Mouse (Mus musculus) adrenal gland, adult 8-10 months (tissue): ENCODE data around the gene Dmrtc1a. TPM values are rescaled to one million over a fixed set of nuclear protein-coding genes. Genes with fewer than 3 reads are reported as not detected.
"Not testable (repeated sequence)": the region's sequence is repeated elsewhere in the genome, so short reads cannot be mapped to it uniquely, and the experiment has no call there.

Experiments
- DNase-seq: peaks from one replicate; pipeline ENCODE4 v3.0.0; 2022
- total RNA-seq, 4 experiments: library from RNA; stranded (reverse); gene quantifications; 2 replicates each; pipeline ENCODE4 v1.2.4; 2022

The Dmrtc1a gene
- 1 to 10 TPM in 2 of 4 experiments, under 1 TPM in 2; 0.55 to 1.4 (median 1.0) TPM for total RNA-seq

GRCm38 (mm10) chrX:102908587-102908986 is at the start of gene Dmrtc1a, which contains the start of gene 1700011M02Rik:
Dmrtc1a (minus strand) TSS chrX:102908687.
1700011M02Rik (plus strand) TSS chrX:102908905.
- DNase-seq, result not testable (repeated sequence)

GRCm38 (mm10) chrX:102950136-102950535 is 41.6 kb upstream of the Dmrtc1a start:
- DNase-seq, result not testable (repeated sequence)

GRCm38 (mm10) chrX:102936743-102937142 is 28.3 kb upstream of the Dmrtc1a start:
- no peak for DNase-seq

- no peak for DNase-seq
Observed at GRCm38 (mm10) chrX:102934395-102934764, 25.9 kb upstream of the Dmrtc1a start.

- DNase-seq, result no peak
Observed at GRCm38 (mm10) chrX:102933571-102934394, 25.3 kb upstream of the Dmrtc1a start.

GRCm38 (mm10) chrX:102932992-102933570 is 24.6 kb upstream of the Dmrtc1a start:
- DNase-seq, result no peak

GRCm38 (mm10) chrX:102928072-102928471 is 19.6 kb upstream of the Dmrtc1a start, which contains the start of gene 1700018G05Rik:
1700018G05Rik (plus strand) TSS chrX:102928372.
- not testable (repeated sequence) for DNase-seq

GRCm38 (mm10) chrX:102926707-102927106 is 18.2 kb upstream of the Dmrtc1a start:
- not testable (repeated sequence) for DNase-seq

GRCm38 (mm10) chrX:102914823-102915222 is 6.3 kb upstream of the Dmrtc1a start:
- DNase-seq, result not testable (repeated sequence)

- DNase-seq, result no peak
Observed at GRCm38 (mm10) chrX:102867871-102868270, 40.6 kb downstream of the Dmrtc1a start, which contains the start of gene 1700031F05Rik. 1700031F05Rik (minus strand) TSS chrX:102867971.

GRCm38 (mm10) chrX:102854516-102854915 is 54.0 kb downstream of the Dmrtc1a start, which contains the start of gene Dmrtc1c2:
Dmrtc1c2 (minus strand) TSS chrX:102854616.
- not testable (repeated sequence) for DNase-seq

Other genes with a start within 250 kb of the Dmrtc1a start
- gene Gm3880, start 221.7 kb downstream of the Dmrtc1a start, total RNA-seq, result not detected
- not detected for gene Gm9112, start 201.1 kb downstream of the Dmrtc1a start, total RNA-seq
- not detected for gene Dmrtc1b, start 200.8 kb downstream of the Dmrtc1a start, total RNA-seq
- not detected for gene Dmrtc1c1, start 105.7 kb downstream of the Dmrtc1a start, total RNA-seq
- not detected for gene Dmrtc1c2, start 54.1 kb downstream of the Dmrtc1a start, total RNA-seq
- gene 1700031F05Rik, start 40.7 kb downstream of the Dmrtc1a start, total RNA-seq, result not detected
- not detected for gene 1700011M02Rik, start 218 bp upstream of the Dmrtc1a start, total RNA-seq
- under 1 TPM in 1 of 4 experiments, not detected in 3; 0.78 TPM for gene 1700018G05Rik, start 19.7 kb upstream of the Dmrtc1a start, total RNA-seq